Mouse (Mus musculus) forebrain, embryonic 16.5 days (tissue): ENCODE data around the gene Mrm1. TPM values are rescaled to one million over a fixed set of nuclear protein-coding genes. Genes with fewer than 3 reads are reported as not detected.

Experiments used
- polyA plus RNA-seq: library from polyadenylated mRNA; unstranded; fragments of >200 nt; fragmentation: Nextera tagmentation; extraction: Ambion mirVana; gene quantifications from 2 replicates; pipeline ENCODE4 v1.2.1, GENCODE M21; 2015

Mrm1 gene
- polyA plus RNA-seq, 1 experiment from 2014 or later: 15.9 TPM

Other genes with a start within 250 kb of the Mrm1 start
- 3.7 and 4.3 TPM in 2 replicates for gene Dhrs11, start 9.5 kb upstream of the Mrm1 start, polyA plus RNA-seq
- gene Ggnbp2, start 51.3 kb upstream of the Mrm1 start, polyA plus RNA-seq: 71.4 and 73.3 TPM in 2 replicates
- gene Myo19, start 60.6 kb upstream of the Mrm1 start, polyA plus RNA-seq: 5.1 and 6.5 TPM in 2 replicates
- gene Pigw, start 60.8 kb upstream of the Mrm1 start, polyA plus RNA-seq: 2.7 and 3.7 TPM in 2 replicates
- gene Znhit3, start 96.9 kb upstream of the Mrm1 start, polyA plus RNA-seq: 60.8 and 66.9 TPM in 2 replicates
- 2.5 and 2.6 TPM in 2 replicates for gene Car4, start 138.3 kb upstream of the Mrm1 start, polyA plus RNA-seq